Mouse (Mus musculus) cerebellum, postnatal 10 days (tissue): Measurements from ENCODE around the gene Senp5.
"Not testable (repeated sequence)": the region's sequence is repeated elsewhere in the genome, so short reads cannot be mapped to it uniquely, and the experiment has no call there.

Experiments
- DNase-seq, 2 experiments: peaks; one replicate each; pipeline ENCODE4 v3.0.0; 2021; ENCODE audit warnings: mixed read lengths in 2 of 2

Senp5 gene

GRCm38 (mm10) chr16:32002509-32003477 is at the start of gene Senp5:
TSS of gene Senp5 (minus strand) at chr16:32003287.
- peak; percentile 93 to 95 for DNase-seq

GRCm38 (mm10) chr16:32042367-32042766 is 39.3 kb upstream of the Senp5 start:
- DNase-seq: no peak

DNA sequence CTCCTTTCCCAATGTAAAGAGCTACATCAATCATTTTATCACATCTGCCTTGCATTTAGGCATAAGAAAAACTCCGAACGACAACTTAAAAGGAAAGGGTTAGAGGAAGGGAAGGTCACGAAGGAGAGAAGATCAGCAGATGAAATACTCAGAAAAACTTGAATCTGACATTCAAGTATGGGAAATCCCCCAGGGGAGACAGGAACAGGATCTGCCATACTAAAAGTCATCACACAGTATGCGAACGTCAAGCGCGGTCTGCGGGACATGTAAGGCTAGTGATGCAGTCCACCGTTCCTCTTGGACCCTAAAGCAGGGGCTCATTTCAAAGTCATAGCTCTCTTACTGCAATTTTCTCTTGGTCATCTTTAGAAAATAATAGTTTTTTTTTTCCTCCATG is 16.6 kb upstream of the Senp5 start:
- DNase-seq: no peak

GRCm38 (mm10) chr16:32010330-32010729 is 7.2 kb upstream of the Senp5 start:
- no peak for DNase-seq

GRCm38 (mm10) chr16:32009913-32010312 is 6.8 kb upstream of the Senp5 start:
- DNase-seq: no peak

DNA sequence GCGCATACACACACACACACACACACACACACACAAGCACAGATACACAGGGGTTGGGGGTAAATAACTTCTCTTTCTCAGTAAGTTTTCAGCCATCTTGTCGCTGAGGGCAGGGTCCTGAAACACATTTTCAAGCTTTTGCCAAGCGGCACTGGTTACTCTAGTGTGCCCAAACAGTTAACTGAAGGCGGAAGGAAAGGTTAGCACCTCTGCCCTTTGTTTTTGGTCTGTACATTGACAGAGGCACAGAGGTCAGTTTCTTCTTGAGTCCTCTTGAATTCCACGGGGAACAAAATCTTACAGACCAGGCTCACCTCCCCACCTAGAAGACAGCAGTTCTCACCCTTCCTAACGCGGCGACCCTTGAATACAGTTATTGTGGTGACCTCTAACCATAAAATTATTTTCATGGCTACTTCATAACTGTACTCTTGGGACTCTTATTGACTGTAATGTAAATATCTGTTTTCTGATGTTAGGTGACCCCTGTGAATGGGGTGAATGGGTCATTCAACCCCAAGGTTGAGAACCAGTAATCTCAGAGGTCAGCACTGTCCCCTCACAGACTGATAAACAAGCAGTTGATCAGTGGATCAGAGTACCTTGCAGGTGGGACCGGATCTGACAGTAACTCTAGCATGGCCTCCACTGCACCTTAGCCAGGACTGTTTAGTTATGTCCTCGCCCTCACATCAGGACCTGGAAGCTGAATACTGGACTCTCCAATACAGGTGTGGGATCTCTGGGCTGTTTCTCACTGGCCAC is 5.6 kb upstream of the Senp5 start:
- no peak for DNase-seq

DNA sequence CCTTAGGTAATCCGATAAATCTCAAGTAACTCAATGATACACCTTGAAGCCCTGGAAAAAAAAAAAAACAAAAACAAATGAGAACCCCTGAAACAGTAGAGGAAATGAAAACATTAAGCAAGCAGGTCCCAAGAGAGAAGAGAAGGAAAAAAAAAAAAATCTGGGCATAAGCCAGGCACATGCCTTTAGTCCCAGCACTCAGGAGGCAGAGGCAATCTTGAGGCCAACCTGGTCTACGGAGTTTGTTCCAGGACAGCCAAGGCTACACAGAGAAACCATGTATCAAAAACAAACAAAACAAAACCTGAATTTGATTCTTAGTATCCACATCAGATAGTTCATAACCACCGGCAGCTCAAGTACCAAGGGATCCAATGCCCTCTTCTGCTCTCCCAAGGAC is 1.6 kb upstream of the Senp5 start:
- DNase-seq: no peak

- DNase-seq: no peak
These were observed 6.7 kb downstream of the Senp5 start for GRCm38 (mm10) chr16:31996371-31996770.

DNA sequence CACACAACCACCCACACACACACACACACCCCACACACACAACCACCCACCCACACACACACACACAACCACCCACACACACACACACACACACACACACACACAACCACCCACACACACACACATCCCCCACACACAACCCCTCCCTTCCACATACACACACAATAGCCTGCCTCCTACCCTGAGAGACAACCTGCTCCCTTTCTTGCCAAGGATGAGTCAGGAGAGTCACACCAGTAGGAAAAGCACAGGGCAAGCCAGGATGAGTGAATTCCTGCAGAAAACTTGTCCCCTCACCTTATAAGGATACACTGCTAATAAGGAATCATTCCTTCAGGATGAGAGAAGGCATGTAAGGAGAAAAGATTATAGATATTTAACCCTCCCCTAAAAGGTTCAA is 9.1 kb downstream of the Senp5 start:
- DNase-seq: no peak

GRCm38 (mm10) chr16:31993195-31993594 is 9.9 kb downstream of the Senp5 start:
- no peak for DNase-seq

GRCm38 (mm10) chr16:31992039-31992438 is 11.0 kb downstream of the Senp5 start:
- DNase-seq: no peak

DNA sequence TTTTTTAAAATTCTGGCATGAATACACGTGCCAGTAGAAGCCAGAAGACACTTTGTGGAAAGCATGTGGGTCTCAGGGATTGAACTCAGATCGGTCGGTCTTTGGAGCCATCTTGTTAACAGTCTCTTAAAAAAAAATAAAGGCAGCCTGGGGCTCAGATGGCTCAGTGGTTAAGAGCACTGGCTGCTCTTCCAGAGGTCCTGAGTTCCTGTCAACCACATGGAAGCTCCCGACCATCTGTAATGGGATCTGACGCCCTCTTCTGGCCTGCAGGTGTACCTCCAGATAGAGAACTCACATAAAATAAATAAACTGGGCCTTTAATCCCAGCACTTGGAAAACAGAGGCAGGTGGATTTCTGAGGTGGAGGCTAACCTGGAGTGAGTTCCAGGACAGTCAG is 22.1 kb downstream of the Senp5 start:
- no peak for DNase-seq

DNA sequence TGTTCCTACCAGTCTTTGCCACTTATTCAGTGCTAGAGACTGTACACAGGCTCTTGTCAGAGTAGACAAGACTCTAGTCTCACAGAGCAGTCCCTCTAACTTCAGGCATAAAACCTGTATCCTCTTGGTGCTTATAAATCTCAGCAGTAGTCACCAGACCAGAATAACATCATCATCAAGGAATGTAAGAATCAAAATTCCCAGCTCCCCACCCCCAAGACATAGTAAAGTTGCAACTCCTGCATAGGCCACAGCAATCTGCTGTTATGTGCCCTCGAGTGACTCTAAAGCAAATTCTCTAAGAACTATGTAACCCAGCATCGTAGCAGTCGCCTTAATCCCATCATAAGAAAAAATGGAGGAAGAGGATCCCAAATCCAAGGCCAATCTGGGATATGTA is 23.6 kb downstream of the Senp5 start:
- DNase-seq: no peak

GRCm38 (mm10) chr16:31975258-31975657 is 27.8 kb downstream of the Senp5 start:
- DNase-seq: no peak

- DNase-seq: no peak
These were observed 39.9 kb downstream of the Senp5 start for GRCm38 (mm10) chr16:31963224-31963623.

GRCm38 (mm10) chr16:31948345-31948774 is 54.7 kb downstream of the Senp5 start, which contains the start of the genes 0610012G03Rik and Ncbp2:
TSS of gene 0610012G03Rik (minus strand) at chr16:31948494.
TSS of gene Ncbp2 (plus strand) at chr16:31948513.
- DNase-seq: peak; percentile 99

- no peak for DNase-seq
These were observed 55.2 kb downstream of the Senp5 start for GRCm38 (mm10) chr16:31947901-31948316.

- DNase-seq: no peak
These were observed 55.8 kb downstream of the Senp5 start for GRCm38 (mm10) chr16:31947333-31947732.

- not testable (repeated sequence) for DNase-seq
These were observed 57.1 kb downstream of the Senp5 start for GRCm38 (mm10) chr16:31945986-31946385.

- no peak for DNase-seq
These were observed 57.7 kb downstream of the Senp5 start for GRCm38 (mm10) chr16:31945372-31945771.

- DNase-seq: peak; percentile 56 to 65
These were observed 58.3 kb downstream of the Senp5 start for GRCm38 (mm10) chr16:31944698-31945255.

- peak; percentile 88 to 91 for DNase-seq
These were observed 59.1 kb downstream of the Senp5 start for GRCm38 (mm10) chr16:31943980-31944379.

DNA sequence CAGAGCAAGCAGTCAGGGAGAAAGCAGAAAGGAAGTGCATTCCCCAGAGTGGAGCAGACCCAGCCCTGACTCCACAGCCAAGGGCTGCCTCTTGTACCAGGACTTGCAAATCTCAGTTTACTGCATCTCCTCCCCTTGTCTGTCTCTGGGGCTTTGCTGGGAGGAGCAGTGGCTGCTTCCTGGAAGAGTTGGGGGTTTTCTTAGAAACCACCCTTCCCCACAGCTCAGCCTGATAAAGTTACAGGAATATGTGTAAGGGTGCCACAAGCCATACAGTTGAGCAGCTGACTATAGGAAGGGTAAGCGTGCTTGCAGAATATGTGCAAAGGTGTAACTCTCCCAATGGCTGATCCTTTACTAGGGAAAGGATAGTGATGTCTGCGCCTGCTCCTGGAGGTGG is 62.5 kb downstream of the Senp5 start:
- no peak for DNase-seq
